Mouse (Mus musculus): ENCODE data around the gene Zfp449.

Gene Zfp449

GRCm38 (mm10) chrX:56346176-56346931 lies at the start of gene Zfp449:
TSS of gene Zfp449 (plus strand) at chrX:56346400.
- DNase-seq = peak; percentile 80

GRCm38 (mm10) chrX:56307597-56307996 lies 38.6 kb upstream of the Zfp449 start:
- DNase-seq = no peak

GRCm38 (mm10) chrX:56312813-56313212 lies 33.4 kb upstream of the Zfp449 start:
- no peak for DNase-seq

- no peak for DNase-seq
Measured at GRCm38 (mm10) chrX:56322096-56322495, 24.1 kb upstream of the Zfp449 start.

GRCm38 (mm10) chrX:56322731-56323130 lies 23.5 kb upstream of the Zfp449 start:
- DNase-seq = no peak

GRCm38 (mm10) chrX:56332046-56332445 lies 14.2 kb upstream of the Zfp449 start:
- DNase-seq = no peak

GRCm38 (mm10) chrX:56340305-56340704 lies 5.9 kb upstream of the Zfp449 start:
- DNase-seq = no peak

- no peak for DNase-seq
Measured at GRCm38 (mm10) chrX:56342921-56343320, 3.3 kb upstream of the Zfp449 start.

GRCm38 (mm10) chrX:56346932-56347253 lies 693 bp downstream of the Zfp449 start:
- DNase-seq = peak; percentile 11 to 13

GRCm38 (mm10) chrX:56374431-56375128 lies 28.4 kb downstream of the Zfp449 start, which contains the start of gene Smim10l2a:
TSS of gene Smim10l2a (plus strand) at chrX:56374586.
- DNase-seq = peak; percentile 74 to 84

GRCm38 (mm10) chrX:56380852-56381251 lies 34.7 kb downstream of the Zfp449 start:
- no peak for DNase-seq

GRCm38 (mm10) chrX:56384142-56384541 lies 37.9 kb downstream of the Zfp449 start:
- DNase-seq = no peak

GRCm38 (mm10) chrX:56404646-56405045 lies 58.4 kb downstream of the Zfp449 start:
- DNase-seq = no peak

- no peak for DNase-seq
Measured at GRCm38 (mm10) chrX:56405482-56405881, 59.3 kb downstream of the Zfp449 start.

- no peak for DNase-seq
Measured at GRCm38 (mm10) chrX:56406128-56406527, 59.9 kb downstream of the Zfp449 start.
